Mouse (Mus musculus): ENCODE measurements at regions not wholly inside any gene's neighbourhood (a gene's known extent, or its start where the extent isn't known, plus 50 kb on each side); places are given as distances from the start of the nearest gene placed in this dataset.

DNA sequence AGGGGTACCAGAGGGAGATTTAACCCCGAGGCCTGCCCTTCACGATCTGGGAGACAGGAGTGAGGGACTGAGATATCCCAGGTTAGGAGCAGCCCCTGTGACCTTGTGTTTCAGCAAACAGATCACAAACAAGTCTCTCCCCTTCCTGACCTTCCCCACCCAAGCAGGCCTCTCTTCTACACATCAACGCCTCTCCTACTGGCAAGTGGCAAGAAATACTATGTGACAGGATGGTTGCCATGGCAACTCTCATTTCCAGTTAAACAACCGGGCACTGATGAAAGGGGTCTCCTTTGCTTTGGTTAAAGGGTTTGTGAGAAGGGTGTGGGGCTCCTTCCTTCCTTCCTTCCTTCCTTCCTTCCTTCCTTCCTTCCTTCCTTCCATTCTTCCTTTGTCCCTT, 134.6 kb upstream of the Gm4791 start:
- TF ChIP-seq CTCF (IDR thresholded peaks at IDR 0.05; ENCODE audit: control insufficient read depth, insufficient read depth, insufficient read length), result no peak
- no peak for TF ChIP-seq MAX (IDR thresholded peaks at IDR 0.05)
- no peak for TF ChIP-seq MYOG (IDR thresholded peaks at IDR 0.05; ENCODE audit: control insufficient read depth, extremely low read depth, insufficient read length)
